Mouse (Mus musculus) midbrain, embryonic 12.5 days (tissue): ENCODE results near the gene Rnf181. TPM values are rescaled to one million over a fixed set of nuclear protein-coding genes. Genes with fewer than 3 reads are reported as not detected.

Source experiments
- ATAC-seq: fragments of 200-750 bp; cut with Nextera tagmentation; 2 replicates; pipeline ENCODE4 v1.8.0; 2017; ENCODE audit warnings: low read depth, moderate TSS enrichment, moderate library complexity; ENCODE audit not compliant: low FRiP score
- H3K27ac ChIP-seq: fragments of 300-500 bp; sonication (generic); replicated peaks from 2 replicates; pipeline ENCODE4 v1.5.1; 2016; ENCODE audit warnings: mild to moderate bottlenecking
- H3K27me3 ChIP-seq: fragments of 300-500 bp; sonication (generic); 2 replicates; pipeline ENCODE4 v1.6.1; 2016; ENCODE audit warnings: mild to moderate bottlenecking
- H3K36me3 ChIP-seq: fragments of 300-500 bp; sonication (generic); 2 replicates; pipeline ENCODE4 v1.6.1; 2016
- H3K4me1 ChIP-seq: fragments of 300-500 bp; sonication (generic); 2 replicates; pipeline ENCODE4 v1.6.1; 2016
- H3K4me2 ChIP-seq: fragments of 300-500 bp; sonication (generic); replicated peaks from 2 replicates; pipeline ENCODE4 v1.6.1; 2016; ENCODE audit warnings: mild to moderate bottlenecking, moderate library complexity
- H3K4me3 ChIP-seq: fragments of 300-500 bp; sonication (generic); 2 replicates; pipeline ENCODE4 v1.5.1; 2016; ENCODE audit warnings: mild to moderate bottlenecking
- H3K9ac ChIP-seq: fragments of 300-500 bp; sonication (generic); replicated peaks from 2 replicates; pipeline ENCODE4 v1.6.1; 2016; ENCODE audit warnings: mild to moderate bottlenecking, moderate library complexity
- H3K9me3 ChIP-seq: fragments of 300-500 bp; sonication (generic); 2 replicates; pipeline ENCODE4 v1.6.1; 2016; ENCODE audit warnings: mild to moderate bottlenecking
- WGBS: fragments of 180-500 bp; shearing (Covaris S2); methylation state at CpG from one replicate; pipeline ENCODE4 v1.1.7; 2016; 5-methylcytosine and 5-hydroxymethylcytosine counted together
- polyA plus RNA-seq: library from polyadenylated mRNA; unstranded; fragments of >200 nt; fragmentation: Nextera tagmentation; extraction: Ambion mirVana; gene quantifications from 2 replicates; pipeline ENCODE4 v1.2.1, GENCODE M21; 2016

Rnf181 gene
- polyA plus RNA-seq, 1 experiment from 2014 or later, result 98.1 TPM

DNA sequence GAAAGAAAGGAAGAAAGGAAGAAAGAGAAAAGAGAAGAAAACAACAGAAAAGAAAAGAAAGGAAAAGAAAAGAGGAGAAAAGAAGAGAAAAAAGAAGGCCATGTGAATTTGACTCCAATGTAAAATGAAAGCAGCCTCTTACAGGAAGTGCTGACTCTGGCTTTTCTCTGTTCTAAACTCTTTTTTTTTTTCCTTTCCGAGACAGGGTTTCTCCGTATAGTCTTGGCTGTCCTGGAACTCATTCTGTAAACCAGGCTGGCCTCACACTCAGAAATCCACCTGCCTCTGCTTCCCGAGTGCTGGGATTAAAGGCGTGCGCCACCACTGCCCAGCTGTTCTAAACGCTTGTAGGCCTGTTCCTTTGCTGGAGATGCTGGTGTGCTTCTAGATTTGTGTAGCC lies 15.7 kb upstream of the Rnf181 start:
- WGBS, result 86% methylated on average over 6 of the region's 6 CpGs
- Histone ChIP-seq H3K27ac (no peak overlapping the region), H3K9me3 (no peaks in the 10 kb centered on the region), H3K4me2 (no peak overlapping the region), H3K36me3 (no peaks in the 10 kb centered on the region), H3K9ac (no peak overlapping the region), H3K4me1 (peaks cover 6% of the 10 kb centered on the region; the same call in 1 of the 2 replicates), H3K4me3 (no peak overlapping the region), H3K27me3 (peaks cover 38% of the 10 kb centered on the region)
- no peak for ATAC-seq

- Histone ChIP-seq H3K36me3 (no peaks in the 10 kb centered on the region), H3K4me3 (peak within 1 kb of the TSS; percentile 45), H3K27me3 (peaks cover 38% of the 10 kb centered on the region), H3K4me1 (peaks cover 6% of the 10 kb centered on the region; the same call in 1 of the 2 replicates), H3K9me3 (no peaks in the 10 kb centered on the region), H3K27ac (no peak within 1 kb of the TSS), H3K4me2 (peak within 1 kb of the TSS; percentile 60), H3K9ac (peak within 1 kb of the TSS; percentile 47; the same call in 1 of the 2 replicates)
- peak; percentile 71 for ATAC-seq
- WGBS, result 3% methylated on average over 49 of the region's 49 CpGs
These were observed 13.5 kb upstream of the Rnf181 start, which contains the start of gene Vamp5 for GRCm38 (mm10) chr6:72380131-72380770. Vamp5 (minus strand) TSS chr6:72380468.

- no peaks in the 10 kb centered on the region for H3K9me3 ChIP-seq
- peaks cover 6% of the 10 kb centered on the region; the same call in 1 of the 2 replicates for H3K4me1 ChIP-seq
- peak overlapping the region; percentile 45 for H3K4me3 ChIP-seq
- no peak overlapping the region for H3K27ac ChIP-seq
- WGBS, result 49% methylated on average over 7 of the region's 7 CpGs
- peaks cover 38% of the 10 kb centered on the region for H3K27me3 ChIP-seq
- no peaks in the 10 kb centered on the region for H3K36me3 ChIP-seq
- H3K9ac ChIP-seq, result peak overlapping the region; percentile 47; the same call in 1 of the 2 replicates
- no peak for ATAC-seq
- H3K4me2 ChIP-seq, result peak overlapping the region; percentile 60
These were observed 12.8 kb upstream of the Rnf181 start for GRCm38 (mm10) chr6:72379377-72380130.

- H3K4me3 ChIP-seq, result no peak overlapping the region
- H3K27ac ChIP-seq, result no peak overlapping the region
- WGBS, result 86% methylated on average over 8 of the region's 8 CpGs
- H3K9me3 ChIP-seq, result no peaks in the 10 kb centered on the region
- no peaks in the 10 kb centered on the region for H3K36me3 ChIP-seq
- H3K9ac ChIP-seq, result no peak overlapping the region
- H3K4me2 ChIP-seq, result no peak overlapping the region
- peaks cover 38% of the 10 kb centered on the region for H3K27me3 ChIP-seq
- H3K4me1 ChIP-seq, result peaks cover 6% of the 10 kb centered on the region; the same call in 1 of the 2 replicates
- no peak for ATAC-seq
These were observed 11.9 kb upstream of the Rnf181 start for GRCm38 (mm10) chr6:72378510-72379234.

GRCm38 (mm10) chr6:72374820-72375563 lies 8.2 kb upstream of the Rnf181 start:
- Histone ChIP-seq H3K27ac (no peak overlapping the region), H3K36me3 (no peaks in the 10 kb centered on the region), H3K4me3 (no peak overlapping the region), H3K9me3 (no peaks in the 10 kb centered on the region), H3K27me3 (peaks cover 22% of the 10 kb centered on the region), H3K4me1 (peaks cover 2% of the 10 kb centered on the region; the same call in 1 of the 2 replicates), H3K4me2 (no peak overlapping the region), H3K9ac (no peak overlapping the region)
- WGBS, result 84% methylated on average over 15 of the region's 15 CpGs
- ATAC-seq, result no peak

DNA sequence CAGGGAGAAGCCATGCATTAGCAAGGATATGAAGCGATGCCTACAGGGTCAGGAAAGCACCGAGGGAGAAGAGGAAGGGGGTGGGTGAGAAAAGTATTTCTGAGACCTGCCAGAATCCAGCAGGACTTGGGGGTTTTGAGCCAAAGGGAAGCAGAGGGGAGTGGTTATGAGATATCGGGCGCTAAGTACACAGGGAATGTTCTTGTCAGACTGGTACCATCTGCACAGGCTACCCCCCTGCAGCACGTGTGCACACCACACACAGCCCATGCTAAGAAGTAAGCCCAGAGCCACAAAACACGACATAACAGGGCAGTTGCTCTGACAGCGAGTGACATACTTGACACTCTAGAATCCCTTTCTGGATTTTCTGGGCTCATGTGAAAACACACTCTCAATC lies 7.5 kb upstream of the Rnf181 start:
- WGBS, result 80% methylated on average over 7 of the region's 7 CpGs
- peaks cover 14% of the 10 kb centered on the region for H3K27me3 ChIP-seq
- H3K9ac ChIP-seq, result no peak overlapping the region
- H3K9me3 ChIP-seq, result no peaks in the 10 kb centered on the region
- no peak for ATAC-seq
- H3K4me3 ChIP-seq, result no peak overlapping the region
- H3K27ac ChIP-seq, result no peak overlapping the region
- no peaks in the 10 kb centered on the region for H3K4me1 ChIP-seq
- no peak overlapping the region for H3K4me2 ChIP-seq
- no peaks in the 10 kb centered on the region for H3K36me3 ChIP-seq

DNA sequence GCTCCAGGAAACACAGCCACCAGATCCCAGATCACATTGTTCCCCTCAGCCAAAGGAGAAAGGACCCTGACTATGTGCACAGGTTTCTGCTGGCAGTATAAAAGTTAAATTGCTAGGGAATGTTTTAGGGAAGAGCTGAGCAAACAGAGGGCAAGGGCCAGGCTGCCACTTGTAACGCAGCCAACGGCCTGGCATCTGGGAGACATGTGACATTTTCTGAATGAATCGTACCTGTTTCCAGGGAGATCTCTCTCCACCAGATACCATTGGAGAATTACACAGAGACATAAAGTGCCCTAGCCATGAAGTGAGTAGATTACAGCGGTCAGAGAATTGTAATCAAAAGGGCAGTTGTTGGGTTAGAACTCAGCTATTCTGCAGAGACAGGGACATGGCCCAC lies 6.4 kb upstream of the Rnf181 start:
- Histone ChIP-seq H3K27ac (no peak overlapping the region), H3K4me1 (no peaks in the 10 kb centered on the region), H3K36me3 (no peaks in the 10 kb centered on the region), H3K9me3 (no peaks in the 10 kb centered on the region), H3K9ac (no peak overlapping the region), H3K27me3 (peaks cover 5% of the 10 kb centered on the region; the same call in 1 of the 2 replicates), H3K4me2 (no peak overlapping the region), H3K4me3 (no peak overlapping the region)
- no peak for ATAC-seq
- 84% methylated on average over 4 of the region's 4 CpGs for whole genome bisulfite sequencing

- no peak for ATAC-seq
- H3K27ac ChIP-seq, result no peak overlapping the region
These were observed 4.8 kb upstream of the Rnf181 start for GRCm38 (mm10) chr6:72371571-72371970.

GRCm38 (mm10) chr6:72371147-72371546 lies 4.4 kb upstream of the Rnf181 start:
- Histone ChIP-seq H3K4me1 (no peaks in the 10 kb centered on the region), H3K27me3 (no peaks in the 10 kb centered on the region; the same call in 1 of the 2 replicates), H3K36me3 (no peaks in the 10 kb centered on the region), H3K27ac (no peak overlapping the region), H3K9ac (no peak overlapping the region), H3K9me3 (no peaks in the 10 kb centered on the region), H3K4me3 (no peak overlapping the region), H3K4me2 (no peak overlapping the region)
- ATAC-seq, result no peak
- 41% methylated on average over 5 of the region's 5 CpGs for WGBS

More at GRCm38 (mm10) chr6:72371571-72371970, 4.8 kb upstream of the Rnf181 start:
- H3K36me3 ChIP-seq, result no peaks in the 10 kb centered on the region
- no peak overlapping the region for H3K9ac ChIP-seq
- no peak overlapping the region for H3K4me3 ChIP-seq
- H3K9me3 ChIP-seq, result no peaks in the 10 kb centered on the region
- WGBS, result 52% methylated on average over 1 of the region's 1 CpGs
- H3K27me3 ChIP-seq, result no peaks in the 10 kb centered on the region
- H3K4me1 ChIP-seq, result no peaks in the 10 kb centered on the region
- H3K4me2 ChIP-seq, result no peak overlapping the region

GRCm38 (mm10) chr6:72370091-72370490 lies 3.3 kb upstream of the Rnf181 start:
- Histone ChIP-seq H3K4me3 (no peak overlapping the region), H3K36me3 (no peaks in the 10 kb centered on the region), H3K4me2 (no peak overlapping the region), H3K9ac (no peak overlapping the region), H3K9me3 (no peaks in the 10 kb centered on the region), H3K4me1 (no peaks in the 10 kb centered on the region), H3K27me3 (no peaks in the 10 kb centered on the region; the same call in 1 of the 2 replicates), H3K27ac (no peak overlapping the region)
- no peak for ATAC-seq
- WGBS, result 86% methylated on average over 12 of the region's 12 CpGs

DNA sequence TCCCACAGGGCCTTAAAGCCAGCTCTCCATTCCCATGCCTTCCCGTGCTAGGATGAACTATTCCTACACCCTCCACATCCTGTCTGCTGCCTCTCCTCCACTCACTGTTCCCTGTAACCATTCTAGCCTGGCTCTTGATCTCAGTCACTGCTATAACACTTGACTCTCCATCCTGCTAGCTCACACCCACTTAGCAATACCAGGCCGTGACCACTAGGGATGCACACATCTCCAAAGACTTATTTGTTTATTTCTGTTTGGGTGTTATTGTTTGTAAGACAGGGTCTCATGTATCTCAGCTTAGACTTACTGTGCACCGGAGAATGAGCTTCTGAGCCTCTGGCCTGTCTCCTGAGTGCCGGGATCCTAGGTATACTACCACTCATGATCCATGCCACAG lies 2.8 kb upstream of the Rnf181 start:
- no peak for ATAC-seq
- Histone ChIP-seq H3K9ac (no peak overlapping the region), H3K9me3 (no peaks in the 10 kb centered on the region), H3K36me3 (no peaks in the 10 kb centered on the region), H3K4me1 (no peaks in the 10 kb centered on the region), H3K27ac (no peak overlapping the region), H3K4me2 (no peak overlapping the region), H3K27me3 (peaks cover 3% of the 10 kb centered on the region), H3K4me3 (no peak overlapping the region)
- 83% methylated on average over 4 of the region's 4 CpGs for WGBS
